Mouse (Mus musculus) stomach, embryonic 15.5 days (tissue): ENCODE measurements around the gene Ttc36. TPM values are rescaled to one million over a fixed set of nuclear protein-coding genes. Genes with fewer than 3 reads are reported as not detected.

ENCODE experiments used
- ATAC-seq: fragments of 200-750 bp; cut with Nextera tagmentation; 2 replicates; pipeline ENCODE4 v1.8.0; 2017; ENCODE audit warnings: low read depth, moderate number of reproducible peaks, moderate TSS enrichment; ENCODE audit not compliant: insufficient read depth, low FRiP score
- H3K27ac ChIP-seq: fragments of 300-500 bp; sonication (generic); 2 replicates; pipeline ENCODE4 v1.5.1; 2015; ENCODE audit warnings: mild to moderate bottlenecking, inconsistent platforms
- H3K27me3 ChIP-seq: fragments of 300-500 bp; sonication (generic); replicated peaks from 2 replicates; pipeline ENCODE4 v1.6.1; 2015; ENCODE audit warnings: inconsistent platforms
- H3K36me3 ChIP-seq: fragments of 300-500 bp; sonication (generic); 2 replicates; pipeline ENCODE4 v1.6.1; 2015; ENCODE audit warnings: inconsistent platforms
- H3K4me1 ChIP-seq: fragments of 300-500 bp; sonication (generic); 2 replicates; pipeline ENCODE4 v1.6.1; 2015; ENCODE audit warnings: inconsistent platforms
- H3K4me2 ChIP-seq: fragments of 300-500 bp; sonication (generic); 2 replicates; pipeline ENCODE4 v1.6.1; 2015; ENCODE audit warnings: mild to moderate bottlenecking, inconsistent platforms
- H3K4me3 ChIP-seq: fragments of 300-500 bp; sonication (generic); replicated peaks from 2 replicates; pipeline ENCODE4 v1.5.1; 2015; ENCODE audit warnings: inconsistent platforms
- H3K9ac ChIP-seq: fragments of 300-500 bp; sonication (generic); 2 replicates; pipeline ENCODE4 v1.6.1; 2015; ENCODE audit warnings: inconsistent platforms
- H3K9me3 ChIP-seq: fragments of 300-500 bp; sonication (generic); 2 replicates; pipeline ENCODE4 v1.6.1; 2016; ENCODE audit warnings: inconsistent platforms
- WGBS: fragments of 180-500 bp; shearing (Covaris S2); methylation state at CpG from one replicate; pipeline ENCODE4 v1.1.7; 2015; 5-methylcytosine and 5-hydroxymethylcytosine counted together
- polyA plus RNA-seq: library from polyadenylated mRNA; unstranded; fragments of >200 nt; fragmentation: Nextera tagmentation; extraction: Ambion mirVana; gene quantifications from 2 replicates; pipeline ENCODE4 v1.2.1, GENCODE M21; 2015

Ttc36 gene
- polyA plus RNA-seq: 2.3 and 9.4 TPM in 2 replicates

DNA sequence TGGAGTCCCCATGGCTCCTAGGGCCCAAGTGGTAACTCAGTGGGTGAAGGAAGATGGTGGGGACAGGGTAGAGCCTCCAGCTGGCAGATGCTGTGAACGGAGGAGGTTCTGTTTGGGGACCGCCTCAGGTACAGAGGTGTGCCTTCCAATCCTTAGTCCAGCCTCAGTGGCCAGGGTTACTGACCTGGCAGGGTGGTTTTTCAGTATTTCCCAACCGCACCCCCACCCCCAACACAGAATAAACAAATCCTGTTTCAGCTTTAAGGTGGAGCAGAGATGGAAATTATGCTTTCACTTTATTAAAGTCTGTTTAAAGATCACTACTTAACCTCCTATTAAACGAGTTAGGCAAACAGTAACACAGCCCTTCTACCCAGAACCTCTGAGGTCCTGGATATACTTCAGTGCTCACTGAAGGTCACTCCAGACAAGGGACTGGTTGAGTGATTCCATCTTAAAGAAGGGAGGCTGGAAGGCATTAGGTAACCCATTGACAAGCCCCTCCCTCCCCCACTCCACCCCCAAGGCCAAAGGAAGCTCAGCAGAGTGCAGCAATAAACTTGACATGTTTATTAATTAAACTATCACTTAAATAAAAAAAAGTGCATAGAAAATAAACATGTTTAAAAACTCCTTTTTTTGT is at the start of gene Ttc36:
Ttc36 (minus strand) TSS at position 265 of the 643 bp plus-strand sequence.
- no peak within 1 kb of the TSS for H3K9ac ChIP-seq
- H3K27me3 ChIP-seq: 0 out of 2 replicates have a peak, but pooled peaks cover 3% of the 10 kb centered on the region
- H3K4me3 ChIP-seq: no peak within 1 kb of the TSS
- H3K4me1 ChIP-seq: peaks cover 11% of the 10 kb centered on the region; the same call in 1 of the 2 replicates
- H3K27ac ChIP-seq: no peak within 1 kb of the TSS
- peaks cover 18% of the 10 kb centered on the region for H3K36me3 ChIP-seq
- WGBS: 47% methylated on average over 4 of the region's 4 CpGs
- H3K9me3 ChIP-seq: no peaks in the 10 kb centered on the region
- no peak for ATAC-seq
- no peak within 1 kb of the TSS for H3K4me2 ChIP-seq

- H3K36me3 ChIP-seq: peaks cover 48% of the 10 kb centered on the region
- H3K27me3 ChIP-seq: no peaks in the 10 kb centered on the region
Measured at GRCm38 (mm10) chr9:44847446-44847845, 44.6 kb upstream of the Ttc36 start.

GRCm38 (mm10) chr9:44841241-44841640 is 38.4 kb upstream of the Ttc36 start:
- ATAC-seq: no peak
- H3K4me3 ChIP-seq: no peak overlapping the region
- no peak overlapping the region for H3K27ac ChIP-seq
- H3K4me1 ChIP-seq: no peaks in the 10 kb centered on the region
- no peaks in the 10 kb centered on the region for H3K27me3 ChIP-seq
- 84% methylated on average over 10 of the region's 10 CpGs for WGBS
- H3K36me3 ChIP-seq: peaks cover 57% of the 10 kb centered on the region
- no peak overlapping the region for H3K9ac ChIP-seq
- no peaks in the 10 kb centered on the region for H3K9me3 ChIP-seq
- no peak overlapping the region for H3K4me2 ChIP-seq

More at GRCm38 (mm10) chr9:44847446-44847845, 44.6 kb upstream of the Ttc36 start:
- no peak overlapping the region for H3K4me2 ChIP-seq
- no peak overlapping the region for H3K4me3 ChIP-seq
- no peak overlapping the region for H3K9ac ChIP-seq
- no peaks in the 10 kb centered on the region for H3K4me1 ChIP-seq
- WGBS: 82% methylated on average over 6 of the region's 6 CpGs
- H3K9me3 ChIP-seq: no peaks in the 10 kb centered on the region
- ATAC-seq: no peak
- H3K27ac ChIP-seq: no peak overlapping the region

GRCm38 (mm10) chr9:44836439-44836838 is 33.6 kb upstream of the Ttc36 start:
- Histone ChIP-seq H3K4me1 (no peaks in the 10 kb centered on the region), H3K27me3 (no peaks in the 10 kb centered on the region), H3K4me2 (no peak overlapping the region), H3K9me3 (no peaks in the 10 kb centered on the region), H3K4me3 (no peak overlapping the region), H3K9ac (no peak overlapping the region), H3K27ac (no peak overlapping the region), H3K36me3 (peaks cover 60% of the 10 kb centered on the region)
- 48% methylated on average over 7 of the region's 7 CpGs for WGBS
- ATAC-seq: no peak

DNA sequence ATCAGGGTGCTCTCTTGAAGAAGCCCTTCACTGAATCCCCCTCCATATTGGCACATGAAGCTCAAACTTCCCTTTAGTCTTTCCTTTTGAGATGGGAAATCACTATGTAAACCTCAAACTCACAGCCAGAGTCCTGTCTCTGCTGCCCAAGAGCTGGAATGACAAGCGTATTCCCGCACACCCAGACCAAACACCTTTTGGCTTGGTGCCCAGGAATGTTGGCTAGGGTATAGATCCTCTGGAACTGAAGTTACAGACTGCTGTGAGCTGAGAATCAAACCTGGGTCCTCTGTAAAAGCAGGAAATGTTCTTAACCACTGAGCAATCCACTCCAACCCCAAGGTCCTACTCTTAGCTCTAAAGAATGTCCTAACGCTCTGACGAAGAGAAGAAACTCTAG is 29.5 kb upstream of the Ttc36 start:
- no peak for ATAC-seq
- Histone ChIP-seq H3K4me2 (no peak overlapping the region), H3K27ac (no peak overlapping the region), H3K4me1 (no peaks in the 10 kb centered on the region), H3K27me3 (no peaks in the 10 kb centered on the region), H3K9ac (no peak overlapping the region), H3K4me3 (no peak overlapping the region), H3K9me3 (no peaks in the 10 kb centered on the region), H3K36me3 (peaks cover 63% of the 10 kb centered on the region)
- WGBS: 77% methylated on average over 4 of the region's 4 CpGs

GRCm38 (mm10) chr9:44830506-44830905 is 27.6 kb upstream of the Ttc36 start:
- WGBS: 84% methylated on average over 2 of the region's 2 CpGs
- H3K4me3 ChIP-seq: no peak overlapping the region
- H3K4me2 ChIP-seq: no peak overlapping the region
- H3K9me3 ChIP-seq: no peaks in the 10 kb centered on the region
- no peaks in the 10 kb centered on the region for H3K27me3 ChIP-seq
- H3K27ac ChIP-seq: no peak overlapping the region
- no peaks in the 10 kb centered on the region for H3K4me1 ChIP-seq
- H3K36me3 ChIP-seq: peaks cover 68% of the 10 kb centered on the region
- ATAC-seq: no peak
- no peak overlapping the region for H3K9ac ChIP-seq

DNA sequence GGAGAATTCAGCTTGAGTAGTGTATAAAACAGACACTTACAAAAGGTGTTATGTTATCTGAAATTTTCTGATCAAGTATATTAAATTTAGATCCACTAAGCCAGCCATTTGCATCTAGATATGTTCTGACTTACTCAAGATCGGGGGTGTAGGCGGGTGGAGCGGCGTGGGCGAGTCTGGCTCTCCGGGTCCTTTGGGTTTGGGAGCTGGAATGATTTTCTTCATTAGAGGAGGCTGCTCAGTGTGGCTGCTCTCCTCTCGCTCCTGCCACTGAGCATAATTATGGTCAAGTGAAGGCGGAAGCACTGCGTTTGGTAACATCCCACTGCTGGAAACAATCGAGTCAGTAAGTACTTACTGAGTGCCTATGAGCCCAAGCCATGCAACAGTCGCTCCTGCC is 26.1 kb upstream of the Ttc36 start:
- H3K27me3 ChIP-seq: no peaks in the 10 kb centered on the region
- H3K27ac ChIP-seq: no peak overlapping the region
- ATAC-seq: no peak
- no peaks in the 10 kb centered on the region for H3K4me1 ChIP-seq
- no peak overlapping the region for H3K4me2 ChIP-seq
- no peak overlapping the region for H3K4me3 ChIP-seq
- H3K36me3 ChIP-seq: peaks cover 67% of the 10 kb centered on the region
- 95% methylated on average over 11 of the region's 11 CpGs for WGBS
- no peak overlapping the region for H3K9ac ChIP-seq
- H3K9me3 ChIP-seq: no peaks in the 10 kb centered on the region

DNA sequence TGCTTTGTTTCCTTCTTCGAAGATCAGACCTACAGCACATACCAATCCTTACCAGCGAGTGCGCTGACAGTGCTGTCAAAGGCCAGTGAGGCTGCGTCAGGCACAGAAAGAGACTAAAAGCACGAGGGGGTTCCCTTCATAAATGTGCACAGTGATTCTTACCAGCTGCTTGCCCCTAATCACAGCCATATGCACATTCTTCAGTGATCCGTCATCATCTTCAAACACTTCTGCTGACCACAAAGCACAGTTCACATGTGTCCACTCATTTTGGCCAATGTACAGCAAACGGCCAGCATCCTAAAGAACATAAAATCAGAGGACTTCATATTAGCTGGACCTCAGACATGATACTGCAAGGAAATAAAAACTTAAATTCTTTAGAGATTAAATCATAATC is 23.8 kb upstream of the Ttc36 start:
- Histone ChIP-seq H3K4me3 (no peak overlapping the region), H3K27ac (no peak overlapping the region), H3K27me3 (no peaks in the 10 kb centered on the region), H3K9me3 (no peaks in the 10 kb centered on the region), H3K4me1 (no peaks in the 10 kb centered on the region), H3K36me3 (peaks cover 71% of the 10 kb centered on the region), H3K9ac (no peak overlapping the region), H3K4me2 (no peak overlapping the region)
- WGBS: 83% methylated on average over 7 of the region's 7 CpGs
- no peak for ATAC-seq

- no peak overlapping the region for H3K9ac ChIP-seq
- H3K4me1 ChIP-seq: no peaks in the 10 kb centered on the region
- H3K27me3 ChIP-seq: no peaks in the 10 kb centered on the region
- H3K4me3 ChIP-seq: no peak overlapping the region
- ATAC-seq: no peak
- peaks cover 84% of the 10 kb centered on the region for H3K36me3 ChIP-seq
- H3K27ac ChIP-seq: no peak overlapping the region
- WGBS: 91% methylated on average over 15 of the region's 15 CpGs
- no peaks in the 10 kb centered on the region for H3K9me3 ChIP-seq
- no peak overlapping the region for H3K4me2 ChIP-seq
Measured at GRCm38 (mm10) chr9:44819920-44820827, 17.3 kb upstream of the Ttc36 start.

- no peak overlapping the region for H3K27ac ChIP-seq
- ATAC-seq: no peak
- no peaks in the 10 kb centered on the region for H3K4me1 ChIP-seq
- peaks cover 87% of the 10 kb centered on the region for H3K36me3 ChIP-seq
- H3K9me3 ChIP-seq: no peaks in the 10 kb centered on the region
- 81% methylated on average over 5 of the region's 5 CpGs for WGBS
- H3K9ac ChIP-seq: no peak overlapping the region
- H3K4me2 ChIP-seq: no peak overlapping the region
- H3K27me3 ChIP-seq: no peaks in the 10 kb centered on the region
- H3K4me3 ChIP-seq: no peak overlapping the region
Measured at GRCm38 (mm10) chr9:44817522-44817921, 14.7 kb upstream of the Ttc36 start.

DNA sequence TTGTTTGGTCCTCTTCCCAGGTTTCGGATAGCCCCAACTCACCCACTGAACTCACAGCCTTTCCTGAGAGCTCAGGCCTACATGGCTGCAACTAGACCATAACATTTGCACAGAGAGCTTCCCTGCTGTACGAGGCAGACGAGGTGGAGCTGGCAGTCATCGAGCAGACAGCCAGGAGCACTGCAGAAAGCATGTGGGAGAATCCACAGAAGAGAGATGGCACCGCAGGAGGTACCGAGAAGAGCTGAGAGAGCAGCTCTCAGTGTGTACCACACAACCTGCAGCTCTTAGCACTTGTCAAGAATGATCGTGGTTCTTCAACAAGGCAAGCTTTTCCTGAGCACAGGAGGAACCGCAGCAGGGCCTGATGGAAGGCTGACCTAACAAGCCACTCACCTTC is 11.3 kb upstream of the Ttc36 start:
- Histone ChIP-seq H3K27me3 (no peaks in the 10 kb centered on the region), H3K9me3 (no peaks in the 10 kb centered on the region), H3K4me2 (no peak overlapping the region), H3K4me3 (no peak overlapping the region), H3K4me1 (no peaks in the 10 kb centered on the region), H3K9ac (no peak overlapping the region), H3K36me3 (peaks cover 81% of the 10 kb centered on the region), H3K27ac (no peak overlapping the region)
- no peak for ATAC-seq
- 92% methylated on average over 8 of the region's 8 CpGs for WGBS

- H3K4me1 ChIP-seq: no peaks in the 10 kb centered on the region
- peaks cover 81% of the 10 kb centered on the region for H3K36me3 ChIP-seq
Measured at GRCm38 (mm10) chr9:44810316-44810715, 7.4 kb upstream of the Ttc36 start.

More at GRCm38 (mm10) chr9:44810316-44810715, 7.4 kb upstream of the Ttc36 start:
- H3K27ac ChIP-seq: no peak overlapping the region
- H3K27me3 ChIP-seq: no peaks in the 10 kb centered on the region
- H3K9me3 ChIP-seq: no peaks in the 10 kb centered on the region
- no peak overlapping the region for H3K9ac ChIP-seq
- ATAC-seq: no peak
- H3K4me2 ChIP-seq: no peak overlapping the region
- WGBS: 87% methylated on average over 10 of the region's 10 CpGs
- H3K4me3 ChIP-seq: no peak overlapping the region
